Mouse (Mus musculus): Measurements from ENCODE around the gene Otx1.

The Otx1 gene

GRCm38 (mm10) chr11:22002783-22003340 lies at the start of gene Otx1:
TSS of gene Otx1 (minus strand) at chr11:22002897.
- in situ Hi-C loops (cut with MboI; ENCODE audit: low pct_unique_long_range_greater_than_20kb in 1 of 2, low sequenced_read_pairs in 2 of 2, unreplicated experiment in 1 of 2) = no loop called here

- in situ Hi-C loops (cut with MboI; ENCODE audit: low pct_unique_long_range_greater_than_20kb in 1 of 2, low sequenced_read_pairs in 2 of 2, unreplicated experiment in 1 of 2) = no loop called here
These were observed 48.2 kb upstream of the Otx1 start for GRCm38 (mm10) chr11:22050864-22051263.

GRCm38 (mm10) chr11:22039854-22040426 lies 37.2 kb upstream of the Otx1 start:
- in situ Hi-C loops (cut with MboI; ENCODE audit: low pct_unique_long_range_greater_than_20kb in 1 of 2, low sequenced_read_pairs in 2 of 2, unreplicated experiment in 1 of 2) = no loop called here

- in situ Hi-C loops (cut with MboI; ENCODE audit: low pct_unique_long_range_greater_than_20kb in 1 of 2, low sequenced_read_pairs in 2 of 2, unreplicated experiment in 1 of 2) = no loop called here
These were observed 31.9 kb upstream of the Otx1 start for GRCm38 (mm10) chr11:22034564-22035105.

GRCm38 (mm10) chr11:22033582-22033981 lies 30.9 kb upstream of the Otx1 start:
- in situ Hi-C loops (cut with MboI; ENCODE audit: low pct_unique_long_range_greater_than_20kb in 1 of 2, low sequenced_read_pairs in 2 of 2, unreplicated experiment in 1 of 2) = no loop called here

GRCm38 (mm10) chr11:22020602-22021001 lies 17.9 kb upstream of the Otx1 start:
- in situ Hi-C loops (cut with MboI; ENCODE audit: low pct_unique_long_range_greater_than_20kb in 1 of 2, low sequenced_read_pairs in 2 of 2, unreplicated experiment in 1 of 2) = no loop called here

- in situ Hi-C loops (cut with MboI; ENCODE audit: low pct_unique_long_range_greater_than_20kb in 1 of 2, low sequenced_read_pairs in 2 of 2, unreplicated experiment in 1 of 2) = no loop called here
These were observed 14.7 kb upstream of the Otx1 start for GRCm38 (mm10) chr11:22017444-22017843.

GRCm38 (mm10) chr11:22016341-22016740 lies 13.6 kb upstream of the Otx1 start:
- in situ Hi-C loops (cut with MboI; ENCODE audit: low pct_unique_long_range_greater_than_20kb in 1 of 2, low sequenced_read_pairs in 2 of 2, unreplicated experiment in 1 of 2) = no loop called here

GRCm38 (mm10) chr11:22008817-22009216 lies 6.1 kb upstream of the Otx1 start:
- in situ Hi-C loops (cut with MboI; ENCODE audit: low pct_unique_long_range_greater_than_20kb in 1 of 2, low sequenced_read_pairs in 2 of 2, unreplicated experiment in 1 of 2) = no loop called here

GRCm38 (mm10) chr11:22008129-22008596 lies 5.5 kb upstream of the Otx1 start:
- in situ Hi-C loops (cut with MboI; ENCODE audit: low pct_unique_long_range_greater_than_20kb in 1 of 2, low sequenced_read_pairs in 2 of 2, unreplicated experiment in 1 of 2) = no loop called here

GRCm38 (mm10) chr11:22007781-22008110 lies 5.0 kb upstream of the Otx1 start:
- in situ Hi-C loops (cut with MboI; ENCODE audit: low pct_unique_long_range_greater_than_20kb in 1 of 2, low sequenced_read_pairs in 2 of 2, unreplicated experiment in 1 of 2) = no loop called here

- in situ Hi-C loops (cut with MboI; ENCODE audit: low pct_unique_long_range_greater_than_20kb in 1 of 2, low sequenced_read_pairs in 2 of 2, unreplicated experiment in 1 of 2) = no loop called here
These were observed 4.5 kb upstream of the Otx1 start for GRCm38 (mm10) chr11:22007088-22007780.

GRCm38 (mm10) chr11:22006471-22007087 lies 3.9 kb upstream of the Otx1 start:
- in situ Hi-C loops (cut with MboI; ENCODE audit: low pct_unique_long_range_greater_than_20kb in 1 of 2, low sequenced_read_pairs in 2 of 2, unreplicated experiment in 1 of 2) = no loop called here

- in situ Hi-C loops (cut with MboI; ENCODE audit: low pct_unique_long_range_greater_than_20kb in 1 of 2, low sequenced_read_pairs in 2 of 2, unreplicated experiment in 1 of 2) = no loop called here
These were observed 2.7 kb upstream of the Otx1 start for GRCm38 (mm10) chr11:22005281-22005870.

- in situ Hi-C loops (cut with MboI; ENCODE audit: low pct_unique_long_range_greater_than_20kb in 1 of 2, low sequenced_read_pairs in 2 of 2, unreplicated experiment in 1 of 2) = no loop called here
These were observed 1.7 kb upstream of the Otx1 start for GRCm38 (mm10) chr11:22004331-22004841.

- in situ Hi-C loops (cut with MboI; ENCODE audit: low pct_unique_long_range_greater_than_20kb in 1 of 2, low sequenced_read_pairs in 2 of 2, unreplicated experiment in 1 of 2) = no loop called here
These were observed 764 bp upstream of the Otx1 start for GRCm38 (mm10) chr11:22003341-22003981.

- in situ Hi-C loops (cut with MboI; ENCODE audit: low pct_unique_long_range_greater_than_20kb in 1 of 2, low sequenced_read_pairs in 2 of 2, unreplicated experiment in 1 of 2) = no loop called here
These were observed 475 bp downstream of the Otx1 start for GRCm38 (mm10) chr11:22002062-22002782.
